Mouse (Mus musculus) MEL (cell line): ENCODE measurements around the gene Bsn.

Experiments
- BHLHE40 ChIP-seq: IDR thresholded peaks from 2 replicates; pipeline ENCODE4 v1.6.1; 2012; ENCODE audit warnings: low read depth, mild to moderate bottlenecking, inconsistent platforms, low read length, improper control_type of control experiment, borderline replicate concordance
- CTCF ChIP-seq, 3 experiments: IDR thresholded peaks in 2 of 3; conservative IDR thresholded peaks in 1 of 3; 2 replicates each; pipeline ENCODE4 v1.5.1; 2011 to 2012; ENCODE audit warnings: low read length in 3 of 3, low read depth in 2 of 3, mild to moderate bottlenecking in 2 of 3, improper control_type of control experiment in 1 of 3, inconsistent platforms in 1 of 3, mixed read lengths in 1 of 3, moderate library complexity in 1 of 3; ENCODE audit not compliant: control insufficient read depth in 1 of 3, insufficient read depth in 1 of 3, poor library complexity in 1 of 3, severe bottlenecking in 1 of 3
- MAZ ChIP-seq: IDR thresholded peaks from 2 replicates; pipeline ENCODE4 v1.6.1; 2012; ENCODE audit warnings: low read depth, mild to moderate bottlenecking, inconsistent platforms, low read length, improper control_type of control experiment
- MXI1 ChIP-seq: IDR thresholded peaks from 2 replicates; pipeline ENCODE4 v1.6.1; 2011; ENCODE audit warnings: mild to moderate bottlenecking, low read depth, low read length, improper control_type of control experiment
- NELFE ChIP-seq: IDR thresholded peaks from 2 replicates; pipeline ENCODE4 v1.6.1; 2011; ENCODE audit warnings: low read depth, low read length, improper control_type of control experiment
- POLR2A ChIP-seq, 2 experiments: IDR thresholded peaks; 2 replicates each; pipeline ENCODE4 v1.6.1; 2011 to 2012; ENCODE audit warnings: low read length in 2 of 2, mild to moderate bottlenecking in 2 of 2, control low read depth in 1 of 2, improper control_type of control experiment in 1 of 2, low read depth in 1 of 2, moderate library complexity in 1 of 2; ENCODE audit not compliant: control insufficient read depth in 1 of 2, insufficient read depth in 1 of 2, poor library complexity in 1 of 2
- POLR2AphosphoS2 ChIP-seq: IDR thresholded peaks from 2 replicates; pipeline ENCODE4 v1.6.1; 2011; ENCODE audit warnings: low read length, improper control_type of control experiment
- TAL1 ChIP-seq: IDR thresholded peaks from 2 replicates; pipeline ENCODE4 v1.6.1; 2012; ENCODE audit warnings: mild to moderate bottlenecking, inconsistent platforms, low read length, moderate library complexity, mixed read lengths
- USF1 ChIP-seq: IDR thresholded peaks from 2 replicates; pipeline ENCODE4 v1.6.1; 2014; ENCODE audit warnings: low read depth, mild to moderate bottlenecking, inconsistent platforms, low read length, improper control_type of control experiment, moderate library complexity

GRCm38 (mm10) chr9:108082549-108082948, 107.6 kb downstream of the Bsn start:
- TF ChIP-seq TAL1: no peak
- TF ChIP-seq POLR2A (IDR thresholded peaks at IDR 0.05; ENCODE audit: control insufficient read depth in 1 of 2, insufficient read depth in 1 of 2, low read depth in 1 of 2, low read length in 2 of 2, poor library complexity in 1 of 2): no peak
- no peak for TF ChIP-seq CTCF (IDR thresholded peaks at IDR 0.05 in 2 of 3, conservative IDR thresholded peaks at IDR 0.05 in 1 of 3; ENCODE audit: control insufficient read depth in 1 of 3, insufficient read depth in 1 of 3, low read depth in 2 of 3, low read length in 3 of 3, poor library complexity in 1 of 3, severe bottlenecking in 1 of 3)
- no peak for TF ChIP-seq BHLHE40
- no peak for TF ChIP-seq NELFE
- no peak for TF ChIP-seq USF1
- TF ChIP-seq MAZ: no peak
- no peak for TF ChIP-seq POLR2AphosphoS2
- TF ChIP-seq MXI1: no peak
